Mouse (Mus musculus): Measurements from ENCODE around the gene 1110002E22Rik.

- TF ChIP-seq CTCF (IDR thresholded peaks at IDR 0.05; ENCODE audit: extremely low read depth, insufficient read depth, insufficient read length, insufficient replicate concordance) (no peak), POLR2A (IDR thresholded peaks at IDR 0.05; ENCODE audit: low read depth, low read length) (no peak)
These were observed 42.0 kb downstream of the 1110002E22Rik start for GRCm38 (mm10) chr3:138106887-138107286.
